In the genomic region with DNA sequence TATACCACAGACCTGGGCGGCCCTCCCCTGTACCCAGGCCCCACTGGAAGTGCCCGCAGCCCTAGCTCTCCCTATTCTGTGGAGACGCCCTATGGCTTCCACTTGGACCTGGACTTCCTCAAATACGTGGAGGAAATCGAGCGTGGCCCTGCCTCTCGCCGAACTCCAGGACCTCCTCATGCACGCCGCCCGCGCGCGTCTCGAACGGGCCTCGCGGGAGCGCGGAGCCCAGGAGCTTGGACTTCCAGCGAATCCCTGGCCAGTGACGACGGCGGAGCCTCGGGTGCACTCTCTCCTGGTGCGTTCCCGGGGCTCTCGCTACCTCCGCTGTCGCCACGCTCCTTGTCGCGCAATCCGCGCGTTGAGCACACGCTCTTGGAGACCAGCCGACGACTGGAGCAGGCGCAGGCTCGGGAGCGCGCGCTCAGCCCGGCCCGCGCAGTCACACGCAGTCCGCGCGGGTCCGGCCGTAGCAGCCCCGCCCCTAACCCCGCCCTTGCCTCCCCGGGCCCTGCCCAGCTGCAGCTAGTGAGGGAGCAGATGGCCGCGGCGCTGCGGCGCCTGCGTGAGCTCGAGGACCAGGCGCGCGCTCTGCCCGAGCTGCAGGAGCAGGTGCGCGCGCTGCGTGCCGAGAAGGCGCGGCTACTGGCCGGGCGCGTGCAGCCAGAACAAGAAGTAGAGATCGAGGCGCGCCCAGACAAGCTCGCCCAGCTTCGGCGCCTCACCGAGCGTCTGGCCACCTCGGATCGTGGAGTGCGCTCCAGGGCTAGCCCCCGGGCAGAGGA, we compare ENCODE assay signal across 8 mouse cellular contexts. TPM values are rescaled to one million over a fixed set of nuclear protein-coding genes. Genes with fewer than 3 reads are reported as not detected.
DNase-seq lines count a peak whose midpoint lies in the region; ATAC-seq lines count a peak whose summit lies in the region.

No protein-coding gene starts in this region.

- H3K4me3 ChIP-seq in hindbrain, embryonic 11.5 days (ENCODE audit: low read depth, low read length): peak overlapping the region; percentile 53

- WGBS in hindbrain, embryonic 11.5 days: under 1% methylated on average over 89 of the region's 89 CpGs

- peak; percentile 84 for ATAC-seq in frontal cortex, adult (ENCODE audit: low TSS enrichment)
- ATAC-seq in hindbrain, embryonic 11.5 days (ENCODE audit: low FRiP score): peak; percentile 96

- peaks cover 3% of the 10 kb centered on the region; the same call in 1 of the 2 replicates for H3K36me3 ChIP-seq in hindbrain, embryonic 11.5 days (ENCODE audit: control insufficient read depth, insufficient read depth, low read length)

- peaks cover 7% of the 10 kb centered on the region for H3K4me1 ChIP-seq in hindbrain, embryonic 11.5 days (replicated peaks; ENCODE audit: control insufficient read depth, insufficient read depth, low read length)

- H3K27me3 ChIP-seq in hindbrain, embryonic 11.5 days (ENCODE audit: control insufficient read depth, insufficient read depth, low read length): no peaks in the 10 kb centered on the region

- peak overlapping the region; percentile 84 for H3K4me2 ChIP-seq in hindbrain, embryonic 11.5 days (replicated peaks; ENCODE audit: low read depth, low read length)

- no peaks in the 10 kb centered on the region for H3K9me3 ChIP-seq in hindbrain, embryonic 11.5 days (ENCODE audit: control insufficient read depth, low read length)

- peak; percentile 95 for DNase-seq in MN1 (ENCODE audit: low spot score)
- peak; percentile 91 for DNase-seq in cerebellum, adult 9-10 months
- DNase-seq in hindbrain, embryonic 11.5 days (ENCODE audit: low spot score): peak; percentile 96
- DNase-seq in layer of hippocampus, postnatal 10 days (ENCODE audit: low spot score in 2 of 2): peak; percentile 80 to 87
- peak; percentile 91 for DNase-seq in lung, postnatal 10 days
- DNase-seq in ovary, postnatal 36 days (ENCODE audit: low spot score): peak; percentile 91
- DNase-seq in thymus, postnatal 25 days: peak; percentile 82

- peak overlapping the region; percentile 86 for H3K27ac ChIP-seq in hindbrain, embryonic 11.5 days (ENCODE audit: low read depth, low read length)

- peak overlapping the region; percentile 75 for H3K9ac ChIP-seq in hindbrain, embryonic 11.5 days (ENCODE audit: low read depth, low read length)

RNA-seq across cellular contexts. Expression of a gene that starts 7.0 kb away (rescaled TPM):
- polyA plus RNA-seq in hindbrain, embryonic 11.5 days (2014; fragmentation: Nextera tagmentation; extraction: Ambion mirVana): 706 and 742 TPM in 2 replicates
- total RNA-seq in layer of hippocampus, postnatal 10 days (2021): 100 to 1,000 TPM; 919 to 984 TPM

RNA-seq across cellular contexts. Expression of a gene that starts 7.0 kb away (rescaled TPM):
- polyA plus RNA-seq in hindbrain, embryonic 11.5 days (2014; fragmentation: Nextera tagmentation; extraction: Ambion mirVana): 445 and 467 TPM in 2 replicates
- 100 to 1,000 TPM; 244 to 245 TPM for total RNA-seq in layer of hippocampus, postnatal 10 days (2021)

RNA-seq across cellular contexts. Expression of a gene that starts 7.1 kb away (rescaled TPM):
- polyA plus RNA-seq in hindbrain, embryonic 11.5 days (2014; fragmentation: Nextera tagmentation; extraction: Ambion mirVana): 22.7 and 30.1 TPM in 2 replicates
- total RNA-seq in layer of hippocampus, postnatal 10 days (2021): 10 to 100 TPM; 38.0 to 51.2 TPM

RNA-seq across cellular contexts. Expression of a gene that starts 25.5 kb away (rescaled TPM):
- 73.7 and 76.1 TPM in 2 replicates for polyA plus RNA-seq in hindbrain, embryonic 11.5 days (2014; fragmentation: Nextera tagmentation; extraction: Ambion mirVana)
- total RNA-seq in layer of hippocampus, postnatal 10 days (2021): 10 to 100 TPM; 25.1 to 27.1 TPM

RNA-seq across cellular contexts. Expression of a gene that starts 35.7 kb away (rescaled TPM):
- 22.0 and 22.5 TPM in 2 replicates for polyA plus RNA-seq in hindbrain, embryonic 11.5 days (2014; fragmentation: Nextera tagmentation; extraction: Ambion mirVana)
- total RNA-seq in layer of hippocampus, postnatal 10 days (2021): 1 to 10 TPM; 6.9 to 9.5 TPM

Comparison
In these comparisons a context has a peak if more than half of its experiments do, and no peak if none do; other contexts are left out.
1. Peak in every context shown above with its lines: DNase-seq, ATAC-seq, H3K4me3 ChIP-seq and H3K27ac ChIP-seq.